In genomic region chr2:92392318-92393264, GRCm38 (mm10) we compare ENCODE assay signal across 10 mouse cellular contexts. TPM values are rescaled to one million over a fixed set of nuclear protein-coding genes. Genes with fewer than 3 reads are reported as not detected.
A peak's percentile ranks its signal among the peaks of the same experiment; 100 is the strongest.
DNase-seq lines count a peak whose midpoint lies in the region; ATAC-seq lines count a peak whose summit lies in the region.
"Had no signal": no experiment of that assay in that cellular context is flagged by ENCODE, and none has a peak within 500 bp of the region (broad histone marks: within the 10 kb centered on the region; RNA-seq: fewer than 3 reads in every experiment).

No protein-coding gene starts in this region.

- DNase-seq in heart, adult 11 months = peak; percentile 93
- no peak for DNase-seq in heart, adult 9 months (ENCODE audit: low spot score in 2 of 2)
- DNase-seq in Muller cell, postnatal 12 days (ENCODE audit: inconsistent ontology term) = peak; percentile 66
- peak; percentile 74 for DNase-seq in retina, embryonic 14.5 days (ENCODE audit: low spot score)
- no peak for DNase-seq in lung, postnatal 25 days (ENCODE audit: low spot score)

- peak overlapping the region; percentile 47 for H3K9ac ChIP-seq in forebrain, embryonic 15.5 days (replicated peaks)
- peak overlapping the region; percentile 68 for H3K9ac ChIP-seq in limb, embryonic 12.5 days (replicated peaks)
- H3K9ac ChIP-seq: liver, embryonic 14.5 days had no signal

- H3K27ac ChIP-seq in forebrain, embryonic 15.5 days (replicated peaks) = peak overlapping the region; percentile 62
- peak overlapping the region; percentile 90 for H3K27ac ChIP-seq in limb, embryonic 12.5 days
- H3K27ac ChIP-seq: liver, embryonic 14.5 days had no signal

- H3K4me1 ChIP-seq in forebrain, embryonic 15.5 days = peaks cover 55% of the 10 kb centered on the region
- H3K4me1 ChIP-seq in limb, embryonic 12.5 days (replicated peaks) = peaks cover 49% of the 10 kb centered on the region

- no peaks in the 10 kb centered on the region for H3K9me3 ChIP-seq in forebrain, embryonic 15.5 days
- H3K9me3 ChIP-seq in limb, embryonic 12.5 days = no peaks in the 10 kb centered on the region

- H3K4me2 ChIP-seq in forebrain, embryonic 15.5 days (replicated peaks) = peak overlapping the region; percentile 46
- H3K4me2 ChIP-seq in limb, embryonic 12.5 days = peak overlapping the region; percentile 83

- WGBS in forebrain, embryonic 15.5 days = 7% methylated on average over 26 of the region's 26 CpGs
- 3% methylated on average over 26 of the region's 26 CpGs for WGBS in limb, embryonic 12.5 days

- ATAC-seq in forebrain, embryonic 15.5 days (replicated peaks) = no peak
- peak; percentile 8 for ATAC-seq in limb, embryonic 12.5 days (ENCODE audit: insufficient number of reproducible peaks, insufficient read depth, low FRiP score, low TSS enrichment, low read depth)
- no peak for ATAC-seq in megakaryocyte progenitor cell, adult 5-6 weeks (replicated peaks; ENCODE audit: poor library complexity)
- ATAC-seq: Patski had no signal

- H3K36me3 ChIP-seq in forebrain, embryonic 15.5 days = no peaks in the 10 kb centered on the region
- H3K36me3 ChIP-seq in limb, embryonic 12.5 days = no peaks in the 10 kb centered on the region

- H3K27me3 ChIP-seq in forebrain, embryonic 15.5 days = no peaks in the 10 kb centered on the region
- H3K27me3 ChIP-seq in limb, embryonic 12.5 days = peaks cover 5% of the 10 kb centered on the region; the same call in 1 of the 2 replicates

- H3K4me3 ChIP-seq in forebrain, embryonic 15.5 days = peak overlapping the region; percentile 32
- peak overlapping the region; percentile 44 for H3K4me3 ChIP-seq in limb, embryonic 12.5 days (replicated peaks)

RNA-seq across cellular contexts. Expression of gene Mapk8ip1, which starts 8.5 kb away (rescaled TPM):
- polyA plus RNA-seq in forebrain, embryonic 15.5 days (2015; fragmentation: Nextera tagmentation; extraction: Ambion mirVana) = 119 and 120 TPM in 2 replicates
- polyA plus RNA-seq in limb, embryonic 12.5 days (2016; fragmentation: Nextera tagmentation; extraction: Ambion mirVana) = 29.4 and 34.8 TPM in 2 replicates
- not detected in 2 replicates for total RNA-seq in megakaryocyte progenitor cell, adult 5-6 weeks (2015)
- total RNA-seq in megakaryocyte progenitor cell, adult 5-6 weeks (2017) = 0.07 TPM in 1 of 2 replicates, not detected in the other

RNA-seq across cellular contexts. Expression of gene 1700029I15Rik, which starts 10.3 kb away (rescaled TPM):
- polyA plus RNA-seq in forebrain, embryonic 15.5 days (2015; fragmentation: Nextera tagmentation; extraction: Ambion mirVana) = 6.8 and 10.6 TPM in 2 replicates
- polyA plus RNA-seq in limb, embryonic 12.5 days (2016; fragmentation: Nextera tagmentation; extraction: Ambion mirVana) = 3.0 and 3.3 TPM in 2 replicates
- total RNA-seq in megakaryocyte progenitor cell, adult 5-6 weeks (2015) = 1.6 and 2.1 TPM in 2 replicates
- total RNA-seq in megakaryocyte progenitor cell, adult 5-6 weeks (2017) = 1.3 and 2.5 TPM in 2 replicates

RNA-seq across cellular contexts. Expression of gene Large2, which starts 17.9 kb away (rescaled TPM):
- polyA plus RNA-seq in forebrain, embryonic 15.5 days (2015; fragmentation: Nextera tagmentation; extraction: Ambion mirVana) = 1.5 and 2.6 TPM in 2 replicates
- polyA plus RNA-seq in limb, embryonic 12.5 days (2016; fragmentation: Nextera tagmentation; extraction: Ambion mirVana) = 10.7 and 13.9 TPM in 2 replicates
- 0.32 and 0.69 TPM in 2 replicates for total RNA-seq in megakaryocyte progenitor cell, adult 5-6 weeks (2015)
- total RNA-seq in megakaryocyte progenitor cell, adult 5-6 weeks (2017) = 0.47 TPM in 1 of 2 replicates, not detected in the other

RNA-seq across cellular contexts. Expression of gene Pex16, which starts 18.1 kb away (rescaled TPM):
- polyA plus RNA-seq in forebrain, embryonic 15.5 days (2015; fragmentation: Nextera tagmentation; extraction: Ambion mirVana) = 36.8 and 41.2 TPM in 2 replicates
- polyA plus RNA-seq in limb, embryonic 12.5 days (2016; fragmentation: Nextera tagmentation; extraction: Ambion mirVana) = 17.1 and 17.6 TPM in 2 replicates
- total RNA-seq in megakaryocyte progenitor cell, adult 5-6 weeks (2015) = 10.3 and 22.1 TPM in 2 replicates
- total RNA-seq in megakaryocyte progenitor cell, adult 5-6 weeks (2017) = 11.3 and 16.7 TPM in 2 replicates

RNA-seq across cellular contexts. Expression of gene Cry2, which starts 41.3 kb away (rescaled TPM):
- 37.0 and 37.2 TPM in 2 replicates for polyA plus RNA-seq in forebrain, embryonic 15.5 days (2015; fragmentation: Nextera tagmentation; extraction: Ambion mirVana)
- polyA plus RNA-seq in limb, embryonic 12.5 days (2016; fragmentation: Nextera tagmentation; extraction: Ambion mirVana) = 27.1 TPM in 2 replicates
- total RNA-seq in megakaryocyte progenitor cell, adult 5-6 weeks (2015) = 9.0 and 10.1 TPM in 2 replicates
- total RNA-seq in megakaryocyte progenitor cell, adult 5-6 weeks (2017) = 7.4 and 10.9 TPM in 2 replicates

Comparison
In these comparisons a context has a peak if more than half of its experiments do, and no peak if none do; other contexts are left out.
1. DNase-seq: peak in heart, adult 11 months (single experiment), Muller cell, postnatal 12 days (single experiment) and retina, embryonic 14.5 days (single experiment); none in heart, adult 9 months (0 of 2) and lung, postnatal 25 days (single experiment).